Mouse (Mus musculus): ENCODE results near the gene Haus4. TPM values are rescaled to one million over a fixed set of nuclear protein-coding genes. Genes with fewer than 3 reads are reported as not detected.

Haus4 gene
- total RNA-seq (2014; fragmentation: Nextera tagmentation) (70.3 and 79.6 TPM in 2 replicates), total RNA-seq (2017) (85.8 and 93.8 TPM in 2 replicates)

DNA sequence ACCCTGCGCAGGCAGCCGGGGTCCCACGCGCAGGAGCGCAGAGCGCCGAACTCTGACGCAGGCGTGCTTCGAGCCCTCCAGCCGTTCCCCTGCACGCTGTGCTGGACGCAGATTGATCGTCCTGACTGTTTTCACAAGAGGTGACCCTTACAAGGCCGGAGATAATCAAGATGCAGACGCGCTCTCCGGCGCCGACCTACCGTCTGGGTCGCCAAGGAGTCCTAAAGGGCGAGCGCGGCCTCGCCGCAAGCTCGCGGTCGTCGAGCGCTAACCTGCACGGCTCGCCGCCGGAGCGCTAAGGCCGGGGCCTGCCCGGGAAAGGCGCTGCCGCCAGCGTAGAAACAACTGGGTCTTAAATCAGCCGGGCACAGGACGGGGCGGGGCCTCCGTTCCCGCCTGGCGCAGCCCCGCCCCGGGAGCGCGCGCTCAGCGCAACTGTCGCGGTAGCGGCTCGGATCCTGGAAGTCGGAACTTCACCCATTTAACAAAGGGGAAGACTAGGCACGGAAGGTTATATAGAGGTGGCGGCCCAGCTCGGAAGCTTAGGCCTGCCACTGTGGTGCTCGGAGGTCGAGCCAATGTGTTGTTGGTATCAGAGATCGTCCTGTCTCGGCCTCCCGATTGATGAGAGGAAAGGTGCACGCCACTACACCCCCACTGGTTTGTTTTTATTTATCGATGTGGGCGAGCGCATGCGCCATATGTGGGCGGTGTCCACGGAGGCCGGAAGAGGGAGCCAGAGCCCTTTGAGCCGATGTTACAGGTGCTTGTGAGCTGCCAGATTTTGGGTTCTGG lies at the start of gene Haus4:
TSS of gene Haus4 (minus strand) at position 642 of the 795 bp plus-strand sequence.
- peak; percentile 89 for ATAC-seq (replicated peaks; ENCODE audit: poor library complexity, severe bottlenecking)

DNA sequence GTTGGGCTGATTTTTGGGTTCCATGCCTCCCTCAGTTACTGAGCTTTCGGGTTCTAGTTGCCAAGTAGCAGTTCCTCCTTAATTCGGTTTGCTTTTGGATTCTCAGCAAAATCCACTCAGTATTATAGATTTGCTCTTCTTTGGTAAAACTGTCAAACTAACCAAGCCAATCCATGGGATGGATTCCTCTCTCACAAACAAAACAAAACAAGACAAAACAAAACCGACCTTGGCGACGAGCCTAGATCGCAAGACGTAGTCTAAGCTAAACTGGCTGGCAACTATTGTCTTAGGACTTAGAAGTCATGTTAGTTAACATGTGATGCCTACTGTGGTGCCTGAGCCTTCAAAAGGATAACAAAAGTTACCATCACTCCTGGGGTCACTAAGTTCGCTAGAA lies 49.3 kb upstream of the Haus4 start:
- ATAC-seq (replicated peaks; ENCODE audit: poor library complexity, severe bottlenecking) = no peak

DNA sequence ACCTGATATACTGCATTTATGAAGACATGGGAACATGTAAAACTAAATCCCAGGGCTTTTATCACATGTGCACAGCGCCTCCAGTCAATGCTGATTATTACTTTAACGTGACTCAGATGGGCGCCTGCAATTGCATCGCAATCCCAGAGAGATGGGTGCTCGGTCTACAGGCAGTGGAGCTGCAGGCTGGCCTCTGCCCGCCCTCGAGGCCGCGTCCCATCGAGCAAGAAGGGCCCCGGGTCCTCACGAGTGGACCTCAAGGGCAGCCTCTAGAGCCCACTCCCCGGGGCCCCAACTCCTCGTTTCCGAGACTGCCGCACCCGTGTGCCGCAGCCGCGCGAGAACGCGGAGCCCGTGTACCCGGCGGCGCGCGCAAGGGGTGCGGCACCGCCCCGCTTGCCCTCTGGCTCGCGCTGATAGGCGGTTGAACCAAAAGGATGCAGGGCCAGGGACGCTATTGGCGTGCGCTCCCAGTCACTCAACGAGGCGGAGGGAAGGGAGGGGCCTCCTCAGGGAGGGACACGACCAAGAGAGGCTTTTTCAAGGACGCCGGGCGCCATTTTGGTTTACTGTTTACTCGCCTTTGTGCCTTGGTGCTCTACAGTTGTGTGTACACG lies 48.7 kb upstream of the Haus4 start:
- ATAC-seq (replicated peaks; ENCODE audit: poor library complexity, severe bottlenecking) = peak; percentile 99

GRCm38 (mm10) chr14:54602613-54603012 lies 48.2 kb upstream of the Haus4 start:
- no peak for ATAC-seq (replicated peaks; ENCODE audit: poor library complexity, severe bottlenecking)

DNA sequence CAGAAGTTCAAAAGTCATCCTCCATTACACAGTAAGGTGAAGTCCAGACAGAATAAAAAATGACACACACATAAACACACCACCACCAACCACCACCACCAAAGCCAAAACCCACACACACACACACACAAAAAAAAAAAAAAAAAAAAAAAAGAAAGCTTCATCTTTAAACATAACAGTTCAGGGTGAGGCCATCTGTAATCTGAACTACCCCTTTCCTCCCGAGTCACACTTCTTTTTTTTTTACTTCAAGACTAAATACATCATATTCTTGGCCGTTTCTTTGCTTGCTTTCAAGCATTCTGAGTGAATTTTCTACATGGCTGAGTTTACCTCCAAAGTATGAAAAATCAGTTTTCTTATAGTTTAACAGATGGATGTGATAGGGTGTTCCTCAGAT lies 47.2 kb upstream of the Haus4 start:
- no peak for ATAC-seq (replicated peaks; ENCODE audit: poor library complexity, severe bottlenecking)

GRCm38 (mm10) chr14:54597084-54597483 lies 42.7 kb upstream of the Haus4 start:
- ATAC-seq (replicated peaks; ENCODE audit: poor library complexity, severe bottlenecking) = peak; percentile 48; the same call in 1 of the 2 replicates

DNA sequence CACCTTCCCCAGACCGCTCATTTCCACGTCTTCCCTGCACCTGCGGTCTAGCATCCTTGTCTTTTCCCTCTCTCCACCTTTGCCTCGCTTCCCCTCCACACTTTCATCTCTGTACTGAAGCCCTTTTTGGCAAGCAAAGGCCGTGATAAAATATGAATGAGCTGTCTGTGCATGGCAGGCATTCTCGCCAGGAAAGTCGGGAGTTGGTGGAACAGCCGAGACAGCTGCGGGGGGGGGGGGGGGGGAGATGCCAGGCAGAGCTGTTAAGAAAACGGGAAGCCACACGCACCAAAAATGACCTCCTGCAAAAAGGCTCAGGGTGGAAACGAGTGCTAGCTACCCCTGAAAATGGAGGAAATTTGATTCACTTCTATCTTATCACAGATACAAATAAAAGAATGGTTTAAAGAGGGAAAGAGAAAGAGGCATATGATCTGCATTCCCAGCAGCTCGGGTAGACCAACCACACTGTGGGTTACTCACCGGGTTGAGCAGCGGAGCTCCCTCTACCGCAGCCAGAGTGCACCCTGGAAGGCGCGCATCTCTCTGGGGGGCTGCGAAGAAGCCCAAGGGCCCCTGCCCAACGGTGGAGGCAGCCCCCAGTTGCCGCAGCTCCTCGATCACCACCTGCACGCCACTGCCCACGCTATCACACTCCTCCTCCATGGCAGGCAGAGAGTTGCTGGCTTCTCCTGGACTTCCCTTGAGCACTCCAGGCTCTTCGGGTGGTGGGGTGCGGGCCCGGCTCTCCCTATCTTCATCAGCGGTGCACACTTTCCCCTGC lies 40.4 kb upstream of the Haus4 start:
- no peak for ATAC-seq (replicated peaks; ENCODE audit: poor library complexity, severe bottlenecking)

GRCm38 (mm10) chr14:54594055-54594454 lies 39.6 kb upstream of the Haus4 start:
- no peak for ATAC-seq (replicated peaks; ENCODE audit: poor library complexity, severe bottlenecking)

DNA sequence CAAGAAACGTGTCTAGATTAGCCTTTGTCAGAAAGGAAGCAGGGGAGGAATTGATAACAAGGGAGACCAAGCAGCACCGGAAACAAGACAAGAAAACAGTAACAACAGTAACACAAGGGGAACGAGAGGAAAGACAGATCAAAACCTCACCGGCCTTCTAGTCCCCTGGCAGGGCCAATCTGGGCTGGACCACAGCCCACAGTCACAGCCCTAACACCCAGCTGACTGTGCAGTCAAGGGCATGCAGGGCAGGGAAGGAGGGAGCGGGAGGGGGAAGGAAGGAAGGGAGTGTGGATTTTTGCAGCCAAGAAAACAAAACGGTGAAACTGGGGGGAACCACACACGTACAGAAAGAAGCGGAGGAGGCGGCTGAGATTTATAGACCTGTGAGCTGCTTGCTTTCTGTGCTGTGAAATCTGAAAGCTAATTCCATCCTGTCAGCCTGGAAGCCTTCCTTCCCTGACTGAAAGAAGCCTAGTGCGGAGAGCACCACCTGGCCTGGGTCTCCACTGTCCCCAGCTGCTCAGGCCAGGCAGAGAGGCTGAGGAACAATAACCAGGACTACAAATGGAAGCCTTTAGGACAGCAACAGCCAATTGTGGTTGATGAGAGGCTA lies 38.0 kb upstream of the Haus4 start:
- ATAC-seq (replicated peaks; ENCODE audit: poor library complexity, severe bottlenecking) = no peak

DNA sequence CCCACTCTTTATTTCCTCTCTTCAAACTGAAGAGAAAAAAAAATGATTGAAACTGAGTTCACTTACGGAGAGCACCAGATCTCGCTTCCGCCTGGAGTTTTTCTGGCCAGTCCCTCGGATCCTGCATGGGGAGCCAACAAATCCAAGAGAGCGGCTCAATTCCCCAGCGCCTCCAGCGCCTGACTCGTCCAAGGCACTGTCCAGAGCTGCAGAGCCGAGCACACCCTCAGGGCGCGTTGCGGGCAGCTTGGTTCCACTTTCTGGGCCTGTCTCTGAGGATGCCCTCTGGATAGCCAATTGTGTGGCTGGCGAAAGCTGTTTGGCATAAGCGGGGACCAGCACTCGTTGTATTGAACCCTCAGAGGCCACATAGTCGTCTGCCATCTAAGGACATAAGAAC lies 36.6 kb upstream of the Haus4 start:
- no peak for ATAC-seq (replicated peaks; ENCODE audit: poor library complexity, severe bottlenecking)

DNA sequence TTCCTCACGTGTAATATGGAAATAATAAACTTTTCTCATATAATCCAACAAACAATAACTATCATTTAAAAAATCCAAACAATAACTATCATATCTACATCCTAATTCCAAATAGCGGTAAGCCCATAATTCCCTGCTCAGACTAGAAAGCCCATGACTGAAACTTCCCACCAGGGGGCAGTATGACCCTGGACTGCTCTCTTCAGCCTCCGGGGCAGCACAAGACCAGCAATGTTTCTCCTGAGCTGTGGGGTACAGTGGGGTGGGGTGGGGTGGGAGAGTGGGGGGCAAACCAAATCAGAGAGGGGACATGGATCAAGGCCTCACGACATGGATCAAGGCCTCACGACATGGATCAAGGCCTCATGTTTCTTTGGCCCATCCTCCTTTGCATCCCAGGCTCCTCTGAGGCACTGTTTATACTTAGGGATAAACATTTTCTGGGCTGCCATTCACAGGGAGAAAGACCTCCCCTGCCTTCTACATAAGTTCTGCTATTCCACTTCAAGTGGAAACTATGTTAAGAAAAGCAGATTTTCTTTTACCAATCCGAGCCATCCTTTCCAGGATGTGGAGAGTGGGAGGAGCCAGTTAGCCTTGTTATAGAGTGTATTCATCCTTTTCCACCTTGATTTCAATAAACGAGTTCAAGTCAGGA lies 29.4 kb upstream of the Haus4 start:
- peak; percentile 65 for ATAC-seq (replicated peaks; ENCODE audit: poor library complexity, severe bottlenecking)

DNA sequence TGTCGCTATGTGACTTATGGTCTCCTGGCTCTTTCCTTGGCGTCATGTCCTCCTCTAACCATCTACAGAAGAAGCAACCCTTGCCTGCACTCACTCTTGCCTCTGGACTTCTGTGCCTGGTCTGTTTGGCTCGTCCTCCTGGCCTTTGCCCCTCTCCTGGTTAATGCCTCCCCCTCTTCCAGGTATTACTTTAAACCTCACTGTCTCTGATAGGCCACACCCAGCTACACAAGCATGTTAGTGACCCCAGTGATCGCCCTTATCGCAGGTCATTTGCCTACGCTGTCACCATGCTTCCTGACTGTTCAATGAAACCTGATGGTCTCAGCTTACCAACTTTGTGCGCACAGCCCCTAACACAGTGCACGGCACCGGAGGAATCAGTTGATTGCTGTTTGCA lies 28.1 kb upstream of the Haus4 start:
- no peak for ATAC-seq (replicated peaks; ENCODE audit: poor library complexity, severe bottlenecking)

GRCm38 (mm10) chr14:54579638-54580037 lies 25.2 kb upstream of the Haus4 start:
- ATAC-seq (replicated peaks; ENCODE audit: poor library complexity, severe bottlenecking) = peak; percentile 54

GRCm38 (mm10) chr14:54578063-54578462 lies 23.6 kb upstream of the Haus4 start:
- peak; percentile 54 for ATAC-seq (replicated peaks; ENCODE audit: poor library complexity, severe bottlenecking)

GRCm38 (mm10) chr14:54577089-54577982 lies 22.9 kb upstream of the Haus4 start, which contains the start of gene Ajuba:
Gene Ajuba (minus strand): TSS chr14:54577558.
- ATAC-seq (replicated peaks; ENCODE audit: poor library complexity, severe bottlenecking) = peak; percentile 74

DNA sequence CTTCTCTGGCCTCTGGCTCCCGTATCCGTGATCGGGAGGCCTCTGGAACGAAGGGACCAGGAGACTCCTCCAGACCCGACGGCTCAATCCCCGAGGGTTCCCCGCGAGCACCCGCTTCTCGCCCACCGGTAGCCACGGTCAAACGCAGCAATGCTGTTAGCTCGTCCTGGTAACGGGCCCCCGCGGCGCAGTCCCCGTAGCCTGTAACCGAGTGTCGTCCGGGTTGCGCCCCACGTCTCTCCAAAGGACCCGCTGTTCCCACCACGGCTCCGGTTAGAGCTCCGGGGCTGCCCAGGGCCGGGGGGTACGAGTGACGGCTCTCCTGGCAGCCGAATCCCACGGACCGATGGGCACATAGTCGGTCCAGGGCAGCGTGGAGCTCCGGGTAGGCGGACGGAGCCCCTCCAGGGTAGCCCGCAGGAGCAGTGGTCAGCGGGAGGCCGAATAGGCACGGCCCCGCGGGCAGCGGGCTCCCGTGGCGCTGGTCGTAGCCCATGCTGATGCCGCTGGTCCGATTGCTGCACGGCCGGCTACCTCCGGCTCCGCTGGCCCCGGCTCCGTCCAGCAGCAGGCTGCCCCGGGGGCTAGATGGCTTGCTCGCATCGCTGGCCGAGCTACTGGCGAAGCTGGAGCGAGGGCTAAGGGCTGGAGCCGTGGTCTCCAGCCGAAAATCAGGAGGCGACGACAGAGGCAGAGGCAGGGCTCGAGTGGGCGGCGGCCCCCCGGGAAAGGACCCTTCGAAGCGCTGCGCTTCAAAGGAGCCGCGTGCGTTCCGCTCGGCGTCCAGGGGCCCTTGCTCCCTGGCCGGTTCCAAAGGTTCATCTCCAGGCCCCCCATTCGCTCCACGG lies 22.0 kb upstream of the Haus4 start:
- ATAC-seq (replicated peaks; ENCODE audit: poor library complexity, severe bottlenecking) = no peak

- ATAC-seq (replicated peaks; ENCODE audit: poor library complexity, severe bottlenecking) = no peak
These were observed 21.2 kb upstream of the Haus4 start for GRCm38 (mm10) chr14:54575631-54576030.

GRCm38 (mm10) chr14:54575031-54575430 lies 20.6 kb upstream of the Haus4 start:
- no peak for ATAC-seq (replicated peaks; ENCODE audit: poor library complexity, severe bottlenecking)
